Mouse (Mus musculus): Measurements from ENCODE around the gene Pyroxd1. TPM values are rescaled to one million over a fixed set of nuclear protein-coding genes. Genes with fewer than 3 reads are reported as not detected.
"Not testable (repeated sequence)": the region's sequence is repeated elsewhere in the genome, so short reads cannot be mapped to it uniquely, and the experiment has no call there.

The Pyroxd1 gene
- polyA plus RNA-seq, 1 experiment from 2014 or later: 23.7 TPM

GRCm38 (mm10) chr6:142347431-142348385 lies 2.3 kb downstream of the Pyroxd1 start:
- no peak for ATAC-seq (replicated peaks)
- 80% methylated on average over 11 of the region's 11 CpGs for WGBS
- H3K4me3 ChIP-seq: no peak overlapping the region
- no peaks in the 10 kb centered on the region for H3K9me3 ChIP-seq
- no peaks in the 10 kb centered on the region for H3K27me3 ChIP-seq (replicated peaks)
- H3K27ac ChIP-seq: no peak overlapping the region
- H3K4me1 ChIP-seq: peaks cover 13% of the 10 kb centered on the region
- H3K36me3 ChIP-seq (replicated peaks): peaks cover 26% of the 10 kb centered on the region
- no peak overlapping the region for H3K4me2 ChIP-seq
- H3K9ac ChIP-seq: no peak overlapping the region

DNA sequence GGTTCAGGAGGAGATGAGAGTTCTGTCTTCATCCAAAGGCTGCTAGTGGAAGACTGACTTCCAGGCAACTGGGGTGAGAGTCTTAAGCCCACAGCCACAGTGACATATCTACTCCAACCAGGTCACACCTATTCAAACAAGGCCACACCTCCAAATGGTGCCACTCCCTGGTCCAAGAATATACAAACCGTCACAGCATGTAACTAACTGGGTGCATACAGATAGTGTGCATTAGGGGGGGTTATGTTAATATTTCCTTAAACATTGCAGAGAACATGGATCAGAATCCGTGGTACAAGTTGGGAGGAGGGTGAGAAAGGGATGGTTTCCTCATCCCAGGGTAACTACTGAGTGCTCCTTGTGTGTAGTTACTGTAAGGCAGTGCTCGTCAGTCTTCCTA lies 6.6 kb downstream of the Pyroxd1 start:
- not testable (repeated sequence) for ATAC-seq (replicated peaks); H3K4me3 ChIP-seq; H3K27ac ChIP-seq; H3K9me3 ChIP-seq; H3K27me3 ChIP-seq (replicated peaks); H3K4me1 ChIP-seq; H3K9ac ChIP-seq; H3K4me2 ChIP-seq
- WGBS: 95% methylated on average over 3 of the region's 3 CpGs
- H3K36me3 ChIP-seq (replicated peaks): peaks cover 32% of the 10 kb centered on the region

- Histone ChIP-seq H3K36me3 (replicated peaks) (peaks cover 36% of the 10 kb centered on the region), H3K9ac (no peak overlapping the region), H3K9me3 (no peaks in the 10 kb centered on the region), H3K27ac (no peak overlapping the region), H3K4me1 (no peaks in the 10 kb centered on the region), H3K27me3 (replicated peaks) (no peaks in the 10 kb centered on the region), H3K4me3 (no peak overlapping the region), H3K4me2 (no peak overlapping the region)
- no peak for ATAC-seq (replicated peaks)
- 84% methylated on average over 7 of the region's 7 CpGs for WGBS
Observed at GRCm38 (mm10) chr6:142357106-142357505, 11.7 kb downstream of the Pyroxd1 start.

- Histone ChIP-seq H3K4me1 (no peaks in the 10 kb centered on the region), H3K4me2 (no peak overlapping the region), H3K4me3 (no peak overlapping the region), H3K9ac (no peak overlapping the region), H3K27me3 (replicated peaks) (no peaks in the 10 kb centered on the region), H3K9me3 (no peaks in the 10 kb centered on the region), H3K36me3 (replicated peaks) (peaks cover 46% of the 10 kb centered on the region), H3K27ac (no peak overlapping the region)
- WGBS: 91% methylated on average over 6 of the region's 6 CpGs
- no peak for ATAC-seq (replicated peaks)
Observed at GRCm38 (mm10) chr6:142362036-142362435, 16.6 kb downstream of the Pyroxd1 start.

DNA sequence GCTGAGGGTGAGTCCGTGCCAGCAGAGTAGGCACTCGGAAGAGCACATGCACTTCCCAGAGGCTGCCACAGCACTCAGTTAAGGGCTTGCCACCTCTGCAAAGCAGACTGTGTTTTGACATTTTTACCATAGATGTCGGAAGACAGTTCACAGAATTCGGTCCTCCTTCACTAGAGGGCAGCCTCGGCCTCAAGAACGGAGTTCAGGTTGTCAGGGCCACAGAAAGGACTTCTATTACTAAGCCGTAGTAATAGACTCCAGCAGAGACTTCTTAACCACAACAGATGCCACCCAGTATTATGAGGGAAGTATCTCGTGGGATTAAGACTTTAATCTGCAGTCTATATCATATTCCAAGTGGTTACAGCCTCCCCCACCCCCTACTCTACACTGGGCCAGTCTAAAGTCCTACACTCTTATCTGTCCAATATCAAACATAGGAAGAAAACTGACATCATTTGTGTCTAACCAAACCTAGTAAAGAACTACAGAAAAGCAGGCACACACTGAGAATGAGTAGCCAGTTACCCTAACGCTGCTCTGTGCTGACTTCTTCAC lies 17.6 kb downstream of the Pyroxd1 start:
- 68% methylated on average over 9 of the region's 9 CpGs for WGBS
- Histone ChIP-seq H3K4me3 (no peak overlapping the region), H3K27me3 (replicated peaks) (no peaks in the 10 kb centered on the region), H3K36me3 (replicated peaks) (peaks cover 50% of the 10 kb centered on the region), H3K9me3 (no peaks in the 10 kb centered on the region), H3K4me2 (no peak overlapping the region), H3K27ac (no peak overlapping the region), H3K4me1 (no peaks in the 10 kb centered on the region), H3K9ac (no peak overlapping the region)
- ATAC-seq (replicated peaks): peak; percentile 48; the same call in 1 of the 2 replicates

- H3K4me2 ChIP-seq: no peak overlapping the region
- H3K9ac ChIP-seq: no peak overlapping the region
- H3K4me3 ChIP-seq: no peak overlapping the region
- ATAC-seq (replicated peaks): no peak
- no peaks in the 10 kb centered on the region for H3K27me3 ChIP-seq (replicated peaks)
- no peaks in the 10 kb centered on the region for H3K9me3 ChIP-seq
- H3K36me3 ChIP-seq (replicated peaks): peaks cover 39% of the 10 kb centered on the region
- H3K4me1 ChIP-seq: no peaks in the 10 kb centered on the region
- WGBS: 90% methylated on average over 8 of the region's 8 CpGs
- no peak overlapping the region for H3K27ac ChIP-seq
Observed at GRCm38 (mm10) chr6:142365742-142366472, 20.5 kb downstream of the Pyroxd1 start.

GRCm38 (mm10) chr6:142366473-142367018 lies 21.1 kb downstream of the Pyroxd1 start:
- no peak overlapping the region for H3K4me3 ChIP-seq
- H3K4me1 ChIP-seq: no peaks in the 10 kb centered on the region
- H3K27me3 ChIP-seq (replicated peaks): no peaks in the 10 kb centered on the region
- no peak overlapping the region for H3K27ac ChIP-seq
- no peaks in the 10 kb centered on the region for H3K9me3 ChIP-seq
- no peak overlapping the region for H3K4me2 ChIP-seq
- 95% methylated on average over 10 of the region's 10 CpGs for WGBS
- no peak overlapping the region for H3K9ac ChIP-seq
- peaks cover 38% of the 10 kb centered on the region for H3K36me3 ChIP-seq (replicated peaks)
- no peak for ATAC-seq (replicated peaks)

GRCm38 (mm10) chr6:142367565-142367964 lies 22.1 kb downstream of the Pyroxd1 start:
- H3K4me3 ChIP-seq: no peak overlapping the region
- no peaks in the 10 kb centered on the region for H3K9me3 ChIP-seq
- H3K27me3 ChIP-seq (replicated peaks): no peaks in the 10 kb centered on the region
- H3K4me2 ChIP-seq: no peak overlapping the region
- no peak for ATAC-seq (replicated peaks)
- H3K36me3 ChIP-seq (replicated peaks): peaks cover 30% of the 10 kb centered on the region
- 97% methylated on average over 3 of the region's 3 CpGs for WGBS
- no peak overlapping the region for H3K9ac ChIP-seq
- H3K27ac ChIP-seq: no peak overlapping the region
- no peaks in the 10 kb centered on the region for H3K4me1 ChIP-seq

DNA sequence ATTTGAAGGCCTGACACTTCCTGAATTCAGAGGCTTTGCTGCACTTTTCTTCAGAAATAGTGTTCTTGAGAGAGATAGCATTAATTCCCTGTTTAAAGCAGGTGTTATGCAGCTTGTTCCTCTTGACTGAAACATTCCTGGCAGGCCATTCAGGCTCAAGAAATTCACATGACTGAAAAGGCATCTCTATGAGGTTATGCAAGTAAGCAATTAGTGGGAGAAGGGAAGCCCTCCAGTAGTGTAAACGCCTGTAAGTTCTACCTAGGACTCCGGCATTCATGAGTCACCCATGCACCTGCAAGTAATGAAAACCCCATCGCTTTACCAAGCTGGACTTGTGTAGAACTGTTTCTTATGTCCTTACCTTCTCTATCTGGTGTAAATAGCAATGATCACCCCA lies 24.1 kb downstream of the Pyroxd1 start:
- Histone ChIP-seq H3K4me1 (no peaks in the 10 kb centered on the region), H3K9ac (no peak overlapping the region), H3K27ac (no peak overlapping the region), H3K4me3 (no peak overlapping the region), H3K9me3 (no peaks in the 10 kb centered on the region), H3K4me2 (no peak overlapping the region), H3K36me3 (replicated peaks) (peaks cover 16% of the 10 kb centered on the region), H3K27me3 (replicated peaks) (no peaks in the 10 kb centered on the region)
- ATAC-seq (replicated peaks): no peak
- 94% methylated on average over 3 of the region's 3 CpGs for WGBS

- H3K9ac ChIP-seq: no peak overlapping the region
- H3K27ac ChIP-seq: no peak overlapping the region
- whole genome bisulfite sequencing: 70% methylated on average over 1 of the region's 1 CpGs
- H3K36me3 ChIP-seq (replicated peaks): peaks cover 19% of the 10 kb centered on the region
- H3K9me3 ChIP-seq: no peaks in the 10 kb centered on the region
- ATAC-seq (replicated peaks): no peak
- H3K4me2 ChIP-seq: no peak overlapping the region
- H3K27me3 ChIP-seq (replicated peaks): no peaks in the 10 kb centered on the region
- no peak overlapping the region for H3K4me3 ChIP-seq
- H3K4me1 ChIP-seq: no peaks in the 10 kb centered on the region
Observed at GRCm38 (mm10) chr6:142377081-142377480, 31.6 kb downstream of the Pyroxd1 start.

DNA sequence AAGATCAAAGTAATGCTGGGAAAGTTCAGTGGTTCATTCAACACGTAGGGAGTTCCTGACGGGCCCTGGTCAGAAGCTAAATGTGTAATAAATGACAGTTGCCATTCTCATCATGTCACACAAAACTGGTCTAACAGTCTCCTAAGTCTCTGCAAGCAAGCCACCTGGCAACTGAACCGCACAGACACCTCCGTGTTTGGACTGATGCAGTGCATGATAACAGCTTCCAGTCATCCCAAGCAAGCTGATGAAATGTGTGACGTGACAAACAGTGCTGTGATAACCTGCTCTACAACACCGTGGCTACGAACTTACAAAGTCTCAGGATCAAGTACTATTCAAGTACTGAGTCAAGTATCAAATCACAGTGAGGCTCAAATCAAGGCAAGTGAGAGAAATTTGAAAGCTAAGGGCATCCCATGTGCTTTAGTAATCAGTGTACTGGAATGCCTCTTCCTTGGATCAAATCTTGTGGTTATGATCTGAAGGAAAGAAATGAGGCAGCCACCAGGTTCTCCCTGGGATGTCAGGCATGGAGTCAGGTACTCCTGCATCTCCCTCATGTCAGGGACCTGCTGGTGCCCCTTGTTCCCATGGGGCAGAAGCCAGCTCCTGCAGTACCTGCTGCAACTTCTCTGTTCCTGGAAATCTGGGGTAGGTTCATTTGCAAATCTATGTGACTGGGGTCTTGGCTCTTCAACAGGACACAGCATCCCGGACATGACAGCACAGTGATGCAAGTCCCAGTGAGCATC lies 33.3 kb downstream of the Pyroxd1 start:
- no peak for ATAC-seq (replicated peaks)
- H3K27ac ChIP-seq: no peak overlapping the region
- WGBS: 90% methylated on average over 8 of the region's 8 CpGs
- H3K9me3 ChIP-seq: no peaks in the 10 kb centered on the region
- no peak overlapping the region for H3K4me2 ChIP-seq
- H3K9ac ChIP-seq: no peak overlapping the region
- H3K4me1 ChIP-seq: no peaks in the 10 kb centered on the region
- H3K27me3 ChIP-seq (replicated peaks): no peaks in the 10 kb centered on the region
- H3K36me3 ChIP-seq (replicated peaks): peaks cover 19% of the 10 kb centered on the region; the same call in 1 of the 2 replicates
- H3K4me3 ChIP-seq: no peak overlapping the region
